Mouse (Mus musculus): ENCODE measurements around the gene Myh13. TPM values are rescaled to one million over a fixed set of nuclear protein-coding genes. Genes with fewer than 3 reads are reported as not detected.

Myh13 gene
- not detected for polyA plus RNA-seq (2017; shearing (Covaris generic))

DNA sequence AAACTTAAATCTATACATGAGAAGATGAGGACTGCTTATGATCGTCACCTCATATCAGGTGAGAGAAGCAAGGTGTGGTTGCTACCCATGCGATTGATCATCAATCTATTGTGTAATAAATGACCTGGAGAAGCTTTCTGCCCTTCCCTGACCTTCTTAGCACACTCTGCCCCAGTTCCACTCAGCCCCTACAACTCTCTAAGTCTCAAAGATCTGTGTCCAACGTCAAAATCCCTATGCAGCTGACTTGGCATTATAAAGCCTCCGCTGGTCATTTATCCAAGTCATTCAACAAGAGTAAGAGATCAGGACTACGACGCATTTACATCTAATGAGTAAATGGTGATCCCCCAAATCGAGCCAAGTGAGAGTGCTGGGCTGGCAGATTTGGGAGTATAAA lies at the start of gene Myh13:
Myh13 (plus strand) TSS at position 301 of the 400 bp plus-strand sequence.

DNA sequence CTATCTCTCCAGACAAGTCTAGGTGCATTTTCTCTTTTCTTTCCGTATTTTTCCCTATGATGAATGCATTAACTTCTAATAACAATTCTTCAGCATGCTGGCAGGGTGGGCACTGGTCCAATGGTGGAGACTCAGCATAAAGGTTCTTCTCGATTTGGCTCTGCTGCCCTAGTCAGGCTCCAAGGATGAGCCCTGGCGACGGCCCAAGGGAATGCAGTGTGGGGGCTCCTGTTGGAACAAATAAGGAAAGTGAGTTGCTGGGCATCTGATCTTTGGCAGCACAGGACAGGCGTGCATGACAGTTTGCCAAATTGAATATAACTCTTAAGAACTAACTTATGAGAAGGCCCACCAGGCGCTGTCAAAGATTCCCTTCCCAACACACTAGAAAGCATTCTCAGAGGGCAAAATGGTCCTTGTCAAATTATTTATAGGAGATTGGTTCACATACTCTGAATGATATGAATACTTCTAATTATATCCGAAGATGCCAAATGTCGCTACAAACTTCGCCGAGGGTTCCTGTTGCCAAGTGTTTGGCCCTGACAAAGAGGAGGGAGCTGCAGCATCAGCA lies 44.8 kb upstream of the Myh13 start, which contains the start of gene Myh8:
Myh8 (plus strand) TSS at position 524 of the 574 bp plus-strand sequence.

Other genes with a start within 250 kb of the Myh13 start
- 0.86 TPM for gene Myh3, start 243.4 kb upstream of the Myh13 start, polyA plus RNA-seq (2017; shearing (Covaris generic))
- gene Myh2, start 150.6 kb upstream of the Myh13 start, polyA plus RNA-seq (2017; shearing (Covaris generic)) = not detected
- not detected for gene Myh1, start 121.6 kb upstream of the Myh13 start, polyA plus RNA-seq (2017; shearing (Covaris generic))
- gene Myh4, start 83.6 kb upstream of the Myh13 start, polyA plus RNA-seq (2017; shearing (Covaris generic)) = not detected
- not detected for gene Myh8, start 44.5 kb upstream of the Myh13 start, polyA plus RNA-seq (2017; shearing (Covaris generic))
- 0.16 TPM for gene Gas7, start 133.8 kb downstream of the Myh13 start, polyA plus RNA-seq (2017; shearing (Covaris generic))

Measured in activated CD4-positive, CD25-positive, alpha-beta regulatory T cell, adult 9 weeks (primary cell).